Mouse (Mus musculus): ENCODE data around the gene Dolk.

- no peak for TF ChIP-seq CTCF (IDR thresholded peaks at IDR 0.05; ENCODE audit: control insufficient read depth, insufficient read depth, insufficient replicate concordance, low read depth, low read length)
- no peak for TF ChIP-seq POLR2A (IDR thresholded peaks at IDR 0.05; ENCODE audit: control insufficient read depth, low read depth, low read length)
These were observed 24.0 kb downstream of the Dolk start for GRCm38 (mm10) chr2:30261921-30262839.

All from testis, adult 2 months (tissue).